In genomic region chr5:149184844-149185186, GRCm38 (mm10) we compare ENCODE assay signal across 7 mouse cellular contexts. TPM values are rescaled to one million over a fixed set of nuclear protein-coding genes. Genes with fewer than 3 reads are reported as not detected.
DNase-seq lines count a peak whose midpoint lies in the region; ATAC-seq and TF ChIP-seq lines count a peak whose summit lies in the region.

No protein-coding gene starts in this region.

- peaks cover 10% of the 10 kb centered on the region for H3K36me3 ChIP-seq in spleen, adult 2 months (ENCODE audit: control insufficient read depth, insufficient read depth, low read length)
- H3K36me3 ChIP-seq in forebrain, postnatal 0 days (ENCODE audit: insufficient read depth), result peaks cover 10% of the 10 kb centered on the region
- H3K36me3 ChIP-seq in stomach, embryonic 16.5 days (ENCODE audit: control insufficient read depth, insufficient read depth, low read length), result peaks cover 7% of the 10 kb centered on the region; the same call in 1 of the 2 replicates

- H3K4me2 ChIP-seq in forebrain, postnatal 0 days (ENCODE audit: low read depth), result peak overlapping the region; percentile 65
- H3K4me2 ChIP-seq in stomach, embryonic 16.5 days (ENCODE audit: low read depth, low read length), result peak overlapping the region; percentile 97

- TF ChIP-seq POLR2A in spleen, adult 2 months (IDR thresholded peaks at IDR 0.05; ENCODE audit: low read depth, low read length), result no peak

- peaks cover 2% of the 10 kb centered on the region; the same call in 1 of the 2 replicates for H3K4me1 ChIP-seq in spleen, adult 2 months (ENCODE audit: control insufficient read depth, insufficient read depth, insufficient read length)
- peaks cover 10% of the 10 kb centered on the region for H3K4me1 ChIP-seq in forebrain, postnatal 0 days (ENCODE audit: insufficient read depth)
- H3K4me1 ChIP-seq in stomach, embryonic 16.5 days (ENCODE audit: control insufficient read depth, insufficient read depth, low read length), result peaks cover 7% of the 10 kb centered on the region; the same call in 1 of the 2 replicates

- H3K27ac ChIP-seq in spleen, adult 2 months (ENCODE audit: insufficient read depth, low read length), result peak overlapping the region; percentile 95
- peak overlapping the region; percentile 88 for H3K27ac ChIP-seq in forebrain, postnatal 0 days (ENCODE audit: low read depth, low read length)
- H3K27ac ChIP-seq in stomach, embryonic 16.5 days (ENCODE audit: low read length), result peak overlapping the region; percentile 87

- H3K9me3 ChIP-seq in forebrain, postnatal 0 days (ENCODE audit: low read length), result no peaks in the 10 kb centered on the region
- H3K9me3 ChIP-seq in stomach, embryonic 16.5 days (replicated peaks; ENCODE audit: control insufficient read depth, low read length), result no peaks in the 10 kb centered on the region

- H3K9ac ChIP-seq in forebrain, postnatal 0 days, result peak overlapping the region; percentile 67
- H3K9ac ChIP-seq in stomach, embryonic 16.5 days (ENCODE audit: low read length), result peak overlapping the region; percentile 83

- no peak; the same call in 1 of the 2 replicates for ATAC-seq in forebrain, postnatal 0 days
- peak; percentile 15 for ATAC-seq in stomach, embryonic 16.5 days (ENCODE audit: insufficient read depth, low FRiP score)

- H3K27me3 ChIP-seq in spleen, adult 2 months (ENCODE audit: control insufficient read depth, insufficient read depth, low read length), result no peaks in the 10 kb centered on the region
- no peaks in the 10 kb centered on the region for H3K27me3 ChIP-seq in forebrain, postnatal 0 days (ENCODE audit: insufficient read depth, low read length)
- H3K27me3 ChIP-seq in stomach, embryonic 16.5 days (ENCODE audit: control insufficient read depth, insufficient read depth, low read length), result no peaks in the 10 kb centered on the region

- peak overlapping the region; percentile 84 for H3K4me3 ChIP-seq in spleen, adult 2 months (ENCODE audit: extremely low read depth, insufficient read depth, insufficient read length)
- peak overlapping the region; percentile 62 for H3K4me3 ChIP-seq in forebrain, postnatal 0 days (ENCODE audit: low read depth, low read length)
- peak overlapping the region; percentile 69 for H3K4me3 ChIP-seq in stomach, embryonic 16.5 days (replicated peaks; ENCODE audit: low read length)

- whole genome bisulfite sequencing in spleen, adult 2 months, result under 1% methylated on average over 20 of the region's 20 CpGs
- 2% methylated on average over 20 of the region's 20 CpGs for WGBS in forebrain, postnatal 0 days
- under 1% methylated on average over 20 of the region's 20 CpGs for WGBS in stomach, embryonic 16.5 days

- no peak for TF ChIP-seq CTCF in spleen, adult 2 months (IDR thresholded peaks at IDR 0.05; ENCODE audit: extremely low read depth, insufficient read depth, insufficient read length, insufficient replicate concordance)
- no peak for TF ChIP-seq CTCF in forebrain, postnatal 0 days (IDR thresholded peaks at IDR 0.05; ENCODE audit: low read depth)

- peak; percentile 56 to 59 for DNase-seq in spleen, adult 2 months (ENCODE audit: low read depth in 1 of 2, low spot score in 2 of 2)
- DNase-seq in spleen, adult 12 weeks (ENCODE audit: low spot score), result no peak
- peak; percentile 62 for DNase-seq in brain, adult 2 months (ENCODE audit: low read depth, low spot score)
- DNase-seq in forebrain, postnatal 0 days, result no peak
- peak; percentile 60 to 76 for DNase-seq in kidney, postnatal 25 days
- peak; percentile 54 for DNase-seq in lung, postnatal 25 days (ENCODE audit: low spot score)

RNA-seq across cellular contexts. Expression of gene Hmgb1, which starts 0.5 kb away (rescaled TPM):
- 18.9 and 21.6 TPM in 2 replicates for polyA plus RNA-seq in spleen, adult 2 months (2012; rRNA removed)
- total RNA-seq in forebrain, postnatal 0 days (2014; rRNA removed), result 446 and 559 TPM in 2 replicates
- 836 and 892 TPM in 2 replicates for polyA plus RNA-seq in forebrain, postnatal 0 days (2015; fragmentation: Nextera tagmentation; extraction: Ambion mirVana)
- 907 and 1,078 TPM in 2 replicates for polyA plus RNA-seq in stomach, embryonic 16.5 days (2015; fragmentation: Nextera tagmentation; extraction: Ambion mirVana)

RNA-seq across cellular contexts. Expression of gene Uspl1, which starts 0.7 kb away (rescaled TPM):
- 7.8 and 8.5 TPM in 2 replicates for polyA plus RNA-seq in spleen, adult 2 months (2012; rRNA removed)
- total RNA-seq in forebrain, postnatal 0 days (2014; rRNA removed), result 61.3 and 63.6 TPM in 2 replicates
- polyA plus RNA-seq in forebrain, postnatal 0 days (2015; fragmentation: Nextera tagmentation; extraction: Ambion mirVana), result 37.3 and 41.8 TPM in 2 replicates
- polyA plus RNA-seq in stomach, embryonic 16.5 days (2015; fragmentation: Nextera tagmentation; extraction: Ambion mirVana), result 32.2 and 36.7 TPM in 2 replicates

Comparison
In these comparisons a context has a peak if more than half of its experiments do, and no peak if none do; other contexts are left out.
1. DNase-seq: peak in spleen, adult 2 months (2 of 2), brain, adult 2 months (single experiment), kidney, postnatal 25 days (2 of 2) and lung, postnatal 25 days (single experiment); none in spleen, adult 12 weeks (single experiment) and forebrain, postnatal 0 days (single experiment).
2. RNA of gene Hmgb1, which starts 0.5 kb away (polyA plus RNA-seq): 907 to 1,078 TPM in stomach, embryonic 16.5 days and 836 to 892 TPM in forebrain, postnatal 0 days; 18.9 to 21.6 TPM in spleen, adult 2 months; every median in the first group is over 10 times any median in the second.
3. Peak in every context shown above with its lines, with median percentiles within 50 percentile points of each other: H3K27ac ChIP-seq and H3K4me3 ChIP-seq.